Mouse (Mus musculus) 3134 (cell line): ENCODE measurements around the gene Ephb3.

Experiments used
- DNase-seq: peaks from one replicate; pipeline ENCODE4 v3.0.0-alpha.2; 2011; ENCODE audit warnings: low spot score; ENCODE audit not compliant: insufficient read length; ENCODE audit errors: extremely low read depth

Gene Ephb3

GRCm38 (mm10) chr16:21244803-21245202 lies 40.2 kb downstream of the Ephb3 start:
- no peak for DNase-seq

DNA sequence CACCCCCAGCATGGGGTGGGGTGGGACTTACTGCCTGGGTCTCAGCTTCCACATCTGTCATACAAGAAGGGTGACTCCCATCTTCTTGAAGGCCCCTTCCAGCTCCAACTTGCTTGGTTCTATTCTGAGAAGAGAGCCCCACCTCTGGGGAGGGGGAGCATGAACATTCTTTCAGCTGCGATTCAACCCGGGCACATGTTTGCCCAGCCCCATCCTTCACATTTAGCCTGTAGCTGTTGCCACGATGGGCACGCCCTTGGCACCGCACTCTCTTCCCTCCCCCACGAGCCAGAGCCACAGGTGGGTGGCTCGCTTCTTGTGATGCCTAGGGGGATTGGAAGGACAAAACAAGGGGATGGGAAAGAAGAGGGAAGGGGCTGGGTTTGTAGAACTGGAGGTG lies 40.8 kb downstream of the Ephb3 start:
- DNase-seq = no peak

GRCm38 (mm10) chr16:21245931-21246390 lies 41.4 kb downstream of the Ephb3 start:
- DNase-seq = no peak

DNA sequence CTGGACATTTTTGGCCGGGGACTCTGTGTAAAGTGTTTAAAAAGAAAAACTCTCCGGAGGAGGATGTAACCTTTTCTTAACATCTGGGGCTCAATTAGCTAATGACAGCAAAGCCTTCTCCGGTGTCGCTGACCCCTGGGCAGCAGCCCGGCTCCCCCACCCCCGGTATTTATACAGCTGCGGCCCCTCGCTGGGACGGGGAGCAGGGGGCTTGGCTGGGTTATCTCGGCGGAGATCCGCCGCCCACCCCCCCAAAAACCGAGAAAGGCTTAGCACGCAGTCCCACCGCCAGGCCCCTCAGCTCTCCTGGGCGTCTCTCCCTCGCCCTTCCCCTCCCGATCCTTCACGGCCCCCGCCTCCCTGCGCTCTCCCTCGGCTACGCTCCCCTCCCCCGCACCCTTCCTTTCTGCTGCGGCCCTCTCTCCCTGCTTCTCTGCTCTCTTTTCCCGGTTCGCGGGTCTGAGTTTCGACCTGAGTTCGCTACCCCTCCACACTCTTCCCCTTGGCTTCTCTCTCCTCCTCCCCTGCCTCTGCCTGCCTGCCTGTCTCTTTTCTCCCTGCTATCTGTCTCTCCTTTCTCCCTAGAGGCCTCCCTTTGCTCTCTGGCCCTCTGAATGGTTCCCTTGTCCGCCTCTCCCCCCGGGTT lies 42.0 kb downstream of the Ephb3 start:
- DNase-seq = no peak

- no peak for DNase-seq
Observed at GRCm38 (mm10) chr16:21247037-21247432, 42.5 kb downstream of the Ephb3 start.

GRCm38 (mm10) chr16:21247871-21248712 lies 43.5 kb downstream of the Ephb3 start:
- DNase-seq = no peak

- no peak for DNase-seq
Observed at GRCm38 (mm10) chr16:21248713-21249531, 44.4 kb downstream of the Ephb3 start.

GRCm38 (mm10) chr16:21252401-21252955 lies 47.9 kb downstream of the Ephb3 start:
- no peak for DNase-seq

DNA sequence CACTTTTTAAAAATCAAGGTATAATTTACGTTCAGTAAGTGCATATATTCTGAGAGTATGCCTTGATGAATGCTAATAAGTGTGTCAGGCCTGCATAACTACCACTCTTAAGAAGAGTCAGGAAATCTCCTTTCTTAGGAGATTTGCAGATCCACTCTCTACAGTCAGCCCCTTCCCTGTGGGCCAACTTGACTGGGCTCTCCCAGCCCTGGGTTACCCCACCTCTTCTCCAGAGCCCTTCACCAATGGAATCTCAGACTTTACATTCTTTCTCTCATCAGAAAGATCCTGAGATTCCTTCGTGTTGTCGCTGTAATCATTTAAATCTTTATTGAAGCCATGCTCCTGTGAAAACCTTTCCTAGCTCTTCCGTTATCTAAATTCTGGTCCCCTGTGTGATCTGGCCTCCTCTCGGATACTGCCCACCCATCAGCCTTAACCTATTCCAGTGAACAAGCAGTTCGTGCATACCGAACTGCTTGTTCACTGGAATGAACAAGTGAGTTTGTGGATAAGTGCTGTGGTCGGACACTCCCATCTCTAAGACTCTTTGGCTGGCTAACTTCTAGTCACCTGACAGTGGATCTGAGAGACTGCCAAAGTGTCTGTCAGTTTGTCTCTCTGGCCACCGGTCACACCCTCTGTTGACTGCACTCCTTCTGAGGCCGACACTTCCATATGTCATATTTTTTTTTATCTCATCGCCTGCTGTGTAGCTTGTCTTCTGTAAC lies 51.2 kb downstream of the Ephb3 start:
- peak; percentile 73 for DNase-seq

DNA sequence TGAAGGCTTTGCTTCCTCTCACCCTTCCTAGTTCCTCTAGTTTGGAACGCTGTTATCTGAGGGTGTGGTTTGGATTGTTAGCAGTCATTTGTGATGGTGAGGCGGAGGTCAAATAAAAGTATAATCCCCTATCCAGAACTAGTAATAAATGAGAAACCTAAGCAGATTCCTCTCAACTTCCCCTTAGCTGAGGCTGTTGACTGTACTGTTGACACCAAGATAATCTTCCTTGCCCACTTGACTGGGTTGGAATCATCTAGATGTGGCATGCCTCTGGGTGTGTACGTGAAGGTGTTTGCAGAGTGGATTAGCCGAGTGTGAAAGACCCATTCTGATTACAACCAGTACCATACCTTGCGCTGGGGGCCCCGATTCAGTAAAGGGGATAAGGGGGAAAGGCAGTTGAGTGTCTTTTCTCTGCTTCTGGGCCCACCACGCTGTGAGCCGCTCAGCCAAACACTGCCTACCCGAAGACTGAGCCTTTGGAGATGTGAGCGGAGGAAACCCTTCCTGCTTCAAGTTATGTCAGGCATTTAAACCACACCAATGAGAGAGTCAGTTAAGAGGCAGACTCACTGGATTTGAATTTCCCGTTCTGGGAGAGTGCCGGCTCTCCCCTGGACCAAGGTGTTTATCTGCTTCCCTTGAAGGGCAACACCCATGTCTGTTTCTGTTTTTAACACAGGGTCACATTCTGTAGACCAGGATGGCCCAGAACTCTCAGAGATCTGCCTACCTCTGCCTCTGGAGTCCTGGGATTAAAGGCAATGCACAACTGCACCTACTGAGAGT lies 52.2 kb downstream of the Ephb3 start:
- no peak for DNase-seq

DNA sequence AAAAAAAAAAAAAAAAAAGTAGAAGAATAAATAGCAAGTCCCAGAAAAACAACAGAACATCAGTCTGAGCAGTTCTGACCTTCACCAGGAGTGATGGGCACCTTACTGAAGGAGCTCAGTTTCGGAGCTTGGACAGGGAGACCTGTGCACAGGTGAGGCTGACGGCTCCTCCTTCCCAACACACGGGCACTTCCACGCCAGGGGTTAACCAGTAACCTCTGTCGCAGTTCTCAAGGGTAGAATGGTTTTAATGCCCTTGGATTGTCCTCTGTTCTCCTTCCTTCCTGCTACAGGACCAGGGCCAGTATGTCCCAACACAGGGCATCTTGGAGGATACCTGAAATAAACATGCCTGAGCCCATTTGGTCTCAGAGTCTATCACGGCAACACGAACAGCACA lies 60.9 kb downstream of the Ephb3 start:
- no peak for DNase-seq

DNA sequence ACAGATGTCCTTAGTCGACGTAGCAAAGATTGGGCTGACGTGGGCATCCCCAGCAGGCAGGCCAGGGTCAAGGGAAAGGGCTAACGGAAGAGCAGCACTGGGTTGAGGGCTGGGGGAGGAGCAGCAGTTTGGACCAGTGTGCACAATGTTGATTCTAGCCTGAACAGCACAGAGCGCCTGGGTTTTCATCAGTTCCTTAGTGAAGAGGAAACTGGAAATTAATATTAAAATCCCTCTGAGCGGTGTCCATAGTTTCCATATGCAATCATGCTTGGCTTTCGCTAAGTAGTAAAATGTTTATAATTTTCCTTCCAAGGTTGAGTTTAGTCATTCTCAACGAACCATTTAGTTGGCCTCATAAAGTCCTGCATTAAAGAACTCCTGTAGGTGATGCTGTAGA lies 65.2 kb downstream of the Ephb3 start:
- no peak for DNase-seq

DNA sequence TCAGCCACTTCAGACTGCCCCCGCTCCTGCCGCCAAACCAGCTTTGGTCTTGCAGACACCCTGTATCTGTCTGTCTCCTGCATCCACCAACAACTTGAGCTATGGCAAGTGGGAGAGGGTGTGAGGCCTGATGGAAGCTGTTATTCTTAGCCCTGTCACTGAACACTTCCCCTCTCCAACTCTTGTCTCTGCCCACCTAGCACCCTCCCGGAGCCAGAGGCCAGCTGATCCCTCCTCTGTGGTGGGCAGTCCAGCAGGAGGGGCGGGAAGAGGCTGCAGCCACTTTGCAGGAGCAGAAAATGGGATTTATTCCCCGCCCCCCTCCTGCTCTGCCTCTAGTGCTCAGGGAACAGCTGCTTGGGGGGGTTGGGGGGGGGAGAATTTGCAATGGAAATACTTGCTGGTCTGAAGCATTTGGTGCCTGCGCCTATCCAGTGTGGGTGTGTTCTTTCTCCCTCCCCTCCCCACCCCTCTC lies 67.3 kb downstream of the Ephb3 start:
- DNase-seq = no peak

- no peak for DNase-seq
Observed at GRCm38 (mm10) chr16:21272748-21273147, 68.2 kb downstream of the Ephb3 start.
